Mouse (Mus musculus) erythroblast, embryonic 14.5 days (primary cell): ENCODE results near the gene Zfp771.

Experiments
- GATA1 ChIP-seq: IDR thresholded peaks from 2 replicates; pipeline ENCODE4 v1.6.1; 2012; ENCODE audit warnings: low read length, inconsistent platforms, mixed read lengths
- TAL1 ChIP-seq: IDR thresholded peaks from 3 replicates; pipeline ENCODE4 v1.6.1; 2012; ENCODE audit warnings: low read length, inconsistent platforms, mixed read lengths

DNA sequence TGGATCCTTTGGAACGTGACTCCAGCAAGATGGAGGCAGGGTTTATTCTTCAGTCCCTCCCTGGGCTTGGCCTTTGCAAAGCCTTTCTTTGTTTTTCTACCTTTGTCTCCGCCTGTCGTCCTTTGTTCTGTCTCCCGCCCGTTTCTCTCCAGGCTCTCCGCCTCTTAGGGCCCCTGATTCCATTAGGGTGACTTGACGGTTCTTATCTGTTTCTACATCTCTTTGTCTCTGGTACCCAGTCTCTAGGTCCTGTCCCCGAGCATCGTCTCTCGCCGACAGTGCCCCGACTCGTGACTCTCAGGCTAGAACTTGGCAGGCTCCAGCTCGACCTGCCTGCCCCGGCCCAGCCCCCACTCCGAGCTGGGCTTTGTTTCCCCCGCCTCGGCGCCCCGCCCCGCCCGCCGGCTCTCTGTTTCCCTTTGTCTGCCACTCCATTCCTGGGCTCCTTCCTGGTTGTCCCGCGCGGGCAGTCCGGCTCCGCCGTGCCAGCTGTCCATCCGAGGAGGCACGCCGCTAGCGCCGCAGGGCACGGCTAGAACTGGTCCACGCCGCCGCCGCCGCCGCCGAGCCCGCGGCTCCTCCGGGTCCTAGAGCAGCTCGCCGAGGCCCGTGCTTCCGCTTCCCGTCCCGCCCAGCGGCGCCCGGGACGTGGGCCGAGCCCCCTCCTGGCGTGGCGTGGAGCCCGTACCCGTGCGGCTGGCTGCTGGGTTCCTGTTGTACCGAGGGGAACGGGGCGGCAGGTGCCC is 11.3 kb upstream of the Zfp771 start, which contains the start of the genes Zfp553 and Sept1:
- TF ChIP-seq TAL1 (no peak), GATA1 (peak; percentile 66)
